Mouse (Mus musculus): Measurements from ENCODE around the gene Wwox.

Wwox gene

GRCm38 (mm10) chr8:115141614-115142013 lies 702.2 kb downstream of the Wwox start:
- no peak for DNase-seq

- DNase-seq = no peak
Observed at GRCm38 (mm10) chr8:115143530-115144320, 704.3 kb downstream of the Wwox start.

- DNase-seq = no peak
Observed at GRCm38 (mm10) chr8:115147006-115147405, 707.6 kb downstream of the Wwox start.

GRCm38 (mm10) chr8:115150446-115151109 lies 711.1 kb downstream of the Wwox start:
- DNase-seq = no peak

GRCm38 (mm10) chr8:115151416-115151815 lies 712.0 kb downstream of the Wwox start:
- DNase-seq = no peak

GRCm38 (mm10) chr8:115154096-115154495 lies 714.6 kb downstream of the Wwox start:
- DNase-seq = no peak

- no peak for DNase-seq
Observed at GRCm38 (mm10) chr8:115156142-115156541, 716.7 kb downstream of the Wwox start.

GRCm38 (mm10) chr8:115157977-115158720 lies 718.7 kb downstream of the Wwox start:
- no peak for DNase-seq

- no peak for DNase-seq
Observed at GRCm38 (mm10) chr8:115158721-115159111, 719.3 kb downstream of the Wwox start.

- DNase-seq = peak; percentile 11
Observed at GRCm38 (mm10) chr8:115159208-115159607, 719.8 kb downstream of the Wwox start.

- peak; percentile 44 for DNase-seq
Observed at GRCm38 (mm10) chr8:115159711-115160374, 720.4 kb downstream of the Wwox start.

GRCm38 (mm10) chr8:115160407-115160806 lies 721.0 kb downstream of the Wwox start:
- no peak for DNase-seq

GRCm38 (mm10) chr8:115161520-115161919 lies 722.1 kb downstream of the Wwox start:
- DNase-seq = no peak

GRCm38 (mm10) chr8:115164872-115165271 lies 725.4 kb downstream of the Wwox start:
- no peak for DNase-seq

GRCm38 (mm10) chr8:115173634-115174081 lies 734.2 kb downstream of the Wwox start:
- DNase-seq = no peak

GRCm38 (mm10) chr8:115185431-115185964 lies 746.0 kb downstream of the Wwox start:
- no peak for DNase-seq

- DNase-seq = no peak
Observed at GRCm38 (mm10) chr8:115186121-115186811, 746.8 kb downstream of the Wwox start.

GRCm38 (mm10) chr8:115186882-115187281 lies 747.4 kb downstream of the Wwox start:
- DNase-seq = no peak

GRCm38 (mm10) chr8:115188446-115188845 lies 749.0 kb downstream of the Wwox start:
- DNase-seq = peak; percentile 17

GRCm38 (mm10) chr8:115189836-115190235 lies 750.4 kb downstream of the Wwox start:
- DNase-seq = peak; percentile 83

GRCm38 (mm10) chr8:115193767-115194166 lies 754.3 kb downstream of the Wwox start:
- no peak for DNase-seq

GRCm38 (mm10) chr8:115195334-115195733 lies 755.9 kb downstream of the Wwox start:
- DNase-seq = no peak

Data from thymus, postnatal 25 days (tissue).